Mouse (Mus musculus) erythroblast, embryonic 14.5 days (primary cell): ENCODE measurements around the gene Sox13. TPM values are rescaled to one million over a fixed set of nuclear protein-coding genes. Genes with fewer than 3 reads are reported as not detected.

ENCODE experiments used
- H3K27me3 ChIP-seq: 2 replicates; pipeline ENCODE4 v1.6.1; 2012; ENCODE audit warnings: inconsistent platforms; ENCODE audit not compliant: control insufficient read depth
- H3K36me3 ChIP-seq: 2 replicates; pipeline ENCODE4 v1.6.1; 2012; ENCODE audit warnings: mild to moderate bottlenecking, inconsistent platforms; ENCODE audit not compliant: control insufficient read depth
- H3K4me1 ChIP-seq: 2 replicates; pipeline ENCODE4 v1.6.1; 2012; ENCODE audit warnings: inconsistent platforms; ENCODE audit not compliant: control insufficient read depth
- H3K4me3 ChIP-seq: replicated peaks from 2 replicates; pipeline ENCODE3; 2012; ENCODE audit warnings: moderate library complexity, mild to moderate bottlenecking, inconsistent platforms
- H3K9me3 ChIP-seq: 2 replicates; pipeline ENCODE4 v1.6.1; 2012; ENCODE audit warnings: low read length, inconsistent platforms, mixed read lengths; ENCODE audit not compliant: control insufficient read depth
- GATA1 ChIP-seq: IDR thresholded peaks from 2 replicates; pipeline ENCODE4 v1.6.1; 2012; ENCODE audit warnings: low read length, inconsistent platforms, mixed read lengths
- TAL1 ChIP-seq: IDR thresholded peaks from 3 replicates; pipeline ENCODE4 v1.6.1; 2012; ENCODE audit warnings: low read length, inconsistent platforms, mixed read lengths
- polyA plus RNA-seq: library from polyadenylated mRNA; stranded (reverse); fragments of >175 nt; gene quantifications from 2 replicates; pipeline ENCODE4 v1.2.3, GENCODE M21; 2012

The Sox13 gene
- polyA plus RNA-seq, 1 experiment: 0.05 TPM

DNA sequence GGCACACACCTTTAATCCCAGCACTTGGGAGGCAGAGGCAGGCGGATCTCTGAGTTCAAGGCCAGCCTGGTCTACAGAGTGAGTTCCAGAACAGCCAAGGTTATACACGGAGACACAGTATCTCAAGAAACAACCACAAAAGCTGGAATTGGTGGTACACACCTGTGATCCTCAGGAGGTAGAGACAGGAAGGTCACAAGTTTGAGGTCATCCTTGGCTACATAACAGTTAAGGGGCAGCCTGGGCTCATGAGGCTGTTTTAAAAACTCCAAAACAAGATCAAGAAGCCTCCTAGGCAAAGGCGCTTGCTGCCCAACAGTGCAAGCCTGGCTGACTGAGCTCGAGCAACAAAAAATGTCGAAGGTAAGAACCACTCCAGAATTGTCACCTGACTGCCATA lies 27.5 kb downstream of the Sox13 start:
- Histone ChIP-seq H3K36me3 (no peaks in the 10 kb centered on the region; the same call in 1 of the 2 replicates), H3K4me1 (no peaks in the 10 kb centered on the region), H3K9me3 (no peaks in the 10 kb centered on the region), H3K4me3 (no peak overlapping the region), H3K27me3 (no peaks in the 10 kb centered on the region)
- TF ChIP-seq TAL1: no peak
- TF ChIP-seq GATA1: no peak

DNA sequence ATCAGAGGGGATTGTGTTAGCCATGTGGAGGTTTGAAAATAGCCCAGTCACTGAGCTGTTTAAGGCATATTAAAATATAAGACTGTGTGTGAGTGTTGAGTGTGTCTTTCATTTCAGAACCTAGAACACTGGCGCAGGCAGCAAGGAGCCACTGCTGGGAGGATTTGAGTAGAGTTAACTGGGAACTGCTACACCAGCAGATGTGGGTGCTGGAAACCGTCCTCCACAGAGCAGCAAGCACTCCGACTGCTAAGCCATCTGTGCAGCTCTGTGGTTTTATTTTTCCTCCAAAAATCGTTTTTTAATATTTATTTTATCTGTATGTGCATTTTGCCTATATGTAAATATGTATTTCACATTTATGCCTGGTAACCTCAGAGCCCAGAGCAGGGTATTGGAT lies 29.5 kb downstream of the Sox13 start:
- no peaks in the 10 kb centered on the region; the same call in 1 of the 2 replicates for H3K36me3 ChIP-seq
- TF ChIP-seq GATA1 (no peak), TAL1 (no peak)
- H3K4me3 ChIP-seq: no peak overlapping the region
- no peaks in the 10 kb centered on the region for H3K4me1 ChIP-seq
- H3K27me3 ChIP-seq: no peaks in the 10 kb centered on the region
- H3K9me3 ChIP-seq: no peaks in the 10 kb centered on the region

DNA sequence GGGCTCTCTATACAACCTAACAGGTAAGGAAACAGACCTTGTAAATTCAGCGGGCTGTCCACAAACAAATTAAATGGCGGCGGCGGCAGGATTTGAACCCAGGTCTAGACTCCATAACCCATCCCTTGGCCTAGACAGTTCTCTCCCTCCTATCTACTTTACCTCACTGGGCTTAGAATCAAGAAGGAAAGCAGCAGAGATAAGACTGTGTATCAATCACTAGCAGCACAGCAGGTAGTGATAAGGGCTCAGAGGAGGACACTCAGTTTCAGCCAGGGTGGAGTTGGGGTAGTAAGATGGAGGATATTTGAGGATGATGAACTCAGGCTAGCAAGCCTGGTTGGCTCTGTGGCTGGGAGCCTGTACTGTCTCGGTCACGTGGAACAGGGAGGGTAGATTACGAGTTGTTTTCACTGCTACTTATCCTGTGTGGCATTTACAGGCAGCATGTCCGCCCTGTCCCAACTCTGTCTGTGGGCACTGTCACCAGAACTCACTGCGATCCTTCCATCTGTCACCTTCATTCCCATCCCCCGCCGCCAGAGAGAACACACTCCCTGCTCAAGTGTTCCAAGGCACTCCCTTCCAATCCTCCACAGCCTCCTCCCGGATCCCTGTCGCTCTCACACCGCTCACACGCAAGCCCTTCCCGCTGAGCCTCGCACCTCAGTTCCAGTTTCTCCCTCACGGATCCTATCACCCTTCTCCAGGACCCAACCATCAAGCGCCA lies 36.5 kb downstream of the Sox13 start:
- no peaks in the 10 kb centered on the region for H3K9me3 ChIP-seq
- peaks cover 13% of the 10 kb centered on the region for H3K4me1 ChIP-seq
- no peak overlapping the region for H3K4me3 ChIP-seq
- TF ChIP-seq GATA1 (no peak), TAL1 (no peak)
- no peaks in the 10 kb centered on the region for H3K27me3 ChIP-seq
- H3K36me3 ChIP-seq: peaks cover 12% of the 10 kb centered on the region; the same call in 1 of the 2 replicates

DNA sequence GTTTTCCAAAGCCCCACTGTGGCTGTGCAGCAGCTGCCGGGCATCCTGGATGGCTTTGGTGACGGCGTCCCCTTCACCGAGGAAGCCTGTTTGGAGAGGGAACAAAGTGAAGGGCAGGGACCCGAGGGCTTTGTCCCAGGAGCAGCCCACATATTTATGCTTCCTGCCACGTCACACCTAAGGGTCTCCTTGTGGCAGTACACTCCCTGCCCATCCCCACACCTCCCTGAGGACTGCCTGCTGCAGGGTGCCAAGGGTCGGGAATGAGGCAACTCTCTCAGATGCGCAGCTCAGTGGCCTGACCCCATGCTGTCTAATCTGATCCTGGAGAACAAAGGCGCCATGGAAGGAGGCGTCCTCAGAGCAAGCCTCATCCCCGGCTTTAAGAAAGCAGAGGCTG lies 38.0 kb downstream of the Sox13 start:
- Histone ChIP-seq H3K27me3 (no peaks in the 10 kb centered on the region), H3K4me1 (peaks cover 13% of the 10 kb centered on the region), H3K4me3 (no peak overlapping the region), H3K36me3 (peaks cover 12% of the 10 kb centered on the region; the same call in 1 of the 2 replicates), H3K9me3 (no peaks in the 10 kb centered on the region)
- TF ChIP-seq TAL1: no peak
- TF ChIP-seq GATA1: no peak

DNA sequence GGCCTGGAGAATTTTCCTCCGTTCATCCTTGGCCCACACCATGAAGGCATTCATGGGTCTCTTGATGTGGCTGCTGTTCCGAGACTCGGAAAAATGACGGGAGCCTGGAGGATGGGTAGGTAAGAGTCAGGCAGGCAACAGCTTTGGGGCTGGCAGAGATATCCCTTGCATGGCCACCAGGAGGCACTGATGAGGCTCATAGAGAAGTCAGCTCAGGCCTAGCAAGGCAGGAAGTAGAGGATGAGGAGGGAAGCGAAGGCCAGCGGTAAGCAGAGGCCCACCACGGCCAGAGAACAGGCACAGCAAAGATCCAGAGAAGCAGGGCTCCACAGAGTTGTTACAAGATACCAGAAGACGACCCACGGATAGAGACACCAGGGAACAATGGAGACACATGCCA lies 38.7 kb downstream of the Sox13 start:
- H3K4me1 ChIP-seq: peaks cover 13% of the 10 kb centered on the region
- H3K36me3 ChIP-seq: peaks cover 12% of the 10 kb centered on the region; the same call in 1 of the 2 replicates
- H3K27me3 ChIP-seq: no peaks in the 10 kb centered on the region
- H3K9me3 ChIP-seq: no peaks in the 10 kb centered on the region
- no peak overlapping the region for H3K4me3 ChIP-seq
- TF ChIP-seq GATA1 (no peak), TAL1 (no peak)

DNA sequence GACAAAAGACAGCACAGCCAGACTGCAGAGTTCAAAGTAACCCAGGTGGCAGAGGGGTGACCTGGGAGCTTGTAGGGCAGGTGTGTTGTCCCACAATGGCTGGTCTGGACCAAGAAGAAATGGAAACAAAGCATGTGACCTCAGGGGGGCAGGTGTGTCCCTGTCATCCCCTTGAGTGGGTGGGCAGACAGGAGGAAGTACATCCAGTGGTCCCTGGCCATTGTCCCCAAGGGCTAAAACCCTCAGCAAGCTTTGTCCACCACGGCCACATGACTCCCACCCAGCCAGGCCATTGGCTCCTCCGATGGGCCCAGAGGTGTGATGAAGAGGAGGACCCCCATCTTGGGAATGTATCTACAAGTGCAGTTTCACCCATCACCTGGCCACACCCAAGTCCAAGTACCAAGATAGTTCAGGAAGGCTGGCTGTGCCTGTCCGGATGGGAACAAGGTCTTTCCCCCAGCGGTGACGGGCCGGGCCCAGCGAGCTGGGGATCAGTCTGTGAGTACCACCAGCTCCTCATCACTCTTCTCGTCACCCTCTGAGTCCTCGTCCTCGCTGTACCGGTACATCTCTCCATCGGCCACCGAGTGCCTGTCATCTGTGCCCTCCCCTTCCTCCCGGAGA lies 40.9 kb downstream of the Sox13 start:
- peaks cover 9% of the 10 kb centered on the region; the same call in 1 of the 2 replicates for H3K36me3 ChIP-seq
- TF ChIP-seq GATA1 (no peak), TAL1 (no peak)
- H3K4me3 ChIP-seq: no peak overlapping the region

DNA sequence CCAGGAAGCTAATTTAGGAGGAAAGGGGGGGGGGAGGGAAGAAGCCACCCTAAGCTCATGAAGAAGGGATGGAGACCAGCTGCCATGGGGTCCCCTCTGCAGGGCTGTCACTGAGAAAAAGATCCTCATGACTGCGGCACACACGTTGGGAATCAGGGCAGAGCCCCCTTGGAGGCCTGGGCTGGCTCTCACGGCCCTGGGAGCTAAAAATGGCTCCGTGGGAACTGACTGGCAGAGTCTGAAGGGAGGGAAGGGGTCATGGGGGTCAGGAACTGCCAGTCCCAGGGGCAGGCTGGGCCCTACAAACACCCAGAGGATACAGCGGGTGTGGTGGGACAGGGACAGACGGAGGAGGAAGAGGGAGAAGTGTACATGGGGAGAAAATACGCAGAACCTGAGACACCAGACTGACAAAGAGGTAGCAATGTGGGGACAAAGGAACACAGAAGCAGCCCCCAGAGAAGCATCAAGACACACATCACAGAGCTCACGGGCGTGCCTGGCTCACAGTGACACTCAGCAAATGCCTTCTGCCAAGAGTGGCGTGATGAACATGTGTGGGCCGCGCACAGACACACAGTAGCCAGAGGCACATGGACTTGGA lies 41.5 kb downstream of the Sox13 start:
- Histone ChIP-seq H3K9me3 (no peaks in the 10 kb centered on the region), H3K27me3 (no peaks in the 10 kb centered on the region), H3K4me3 (no peak overlapping the region), H3K36me3 (peaks cover 9% of the 10 kb centered on the region; the same call in 1 of the 2 replicates), H3K4me1 (peaks cover 10% of the 10 kb centered on the region)
- TF ChIP-seq TAL1 (no peak), GATA1 (no peak)

More for the DNA sequence above, 40.9 kb downstream of the Sox13 start:
- Histone ChIP-seq H3K9me3 (no peaks in the 10 kb centered on the region), H3K27me3 (no peaks in the 10 kb centered on the region), H3K4me1 (peaks cover 13% of the 10 kb centered on the region)

DNA sequence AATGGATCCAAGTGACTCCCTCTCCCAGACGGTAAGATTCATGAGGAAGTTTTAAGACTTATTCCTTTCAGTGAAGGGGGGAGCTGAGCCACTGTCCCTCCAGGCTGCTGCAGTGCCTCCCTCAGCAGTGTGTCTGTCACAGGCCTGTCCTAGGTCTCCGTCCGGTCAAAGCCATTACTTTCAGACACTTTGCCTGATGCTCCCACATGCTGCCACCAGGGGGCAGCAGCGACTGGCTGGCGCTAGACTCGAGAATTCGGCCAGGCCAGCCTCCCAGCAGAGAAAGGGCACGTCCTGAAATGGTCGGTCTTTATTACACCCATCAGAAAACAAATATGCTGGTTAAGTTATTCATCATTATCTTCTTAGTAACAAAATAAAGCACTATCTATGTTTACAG lies 42.2 kb downstream of the Sox13 start:
- Histone ChIP-seq H3K4me3 (no peak overlapping the region), H3K27me3 (no peaks in the 10 kb centered on the region), H3K36me3 (peaks cover 9% of the 10 kb centered on the region; the same call in 1 of the 2 replicates), H3K9me3 (no peaks in the 10 kb centered on the region), H3K4me1 (peaks cover 5% of the 10 kb centered on the region)
- TF ChIP-seq GATA1 (no peak), TAL1 (no peak)

DNA sequence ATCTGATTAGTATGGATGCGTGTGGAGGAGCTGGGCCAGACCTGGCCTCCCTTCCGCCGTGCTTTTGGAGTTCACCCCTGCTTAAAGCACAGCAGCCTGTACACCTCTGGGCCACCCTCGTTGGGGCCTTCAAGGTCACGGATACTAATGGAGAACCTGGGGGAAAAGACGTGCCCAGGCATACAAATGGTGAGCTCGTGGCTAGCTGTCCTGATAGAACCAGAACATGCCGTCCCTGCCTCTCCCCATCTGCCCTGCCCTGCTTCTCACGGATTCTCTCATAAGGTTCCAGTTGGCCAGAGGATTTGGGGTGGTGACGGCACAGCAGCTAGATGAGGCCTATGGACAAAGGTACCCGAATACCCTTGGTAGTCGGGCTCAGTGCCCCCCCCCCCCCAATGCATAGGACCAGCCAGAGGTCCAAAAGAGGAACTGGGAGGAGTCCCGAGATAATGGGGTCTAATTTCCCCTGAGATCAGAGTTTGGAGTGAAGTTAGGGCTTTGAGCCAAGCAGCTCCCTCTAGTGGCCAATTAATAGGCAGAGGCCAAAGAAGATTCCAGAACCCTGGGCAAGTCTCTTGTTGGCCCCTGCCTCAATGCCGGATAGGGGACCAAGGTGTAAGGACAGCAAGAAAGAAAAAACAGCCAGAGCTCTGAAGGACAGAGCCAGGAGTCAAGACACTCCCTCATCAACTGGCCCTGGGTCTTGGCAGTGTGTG lies 43.7 kb downstream of the Sox13 start:
- H3K27me3 ChIP-seq: no peaks in the 10 kb centered on the region
- TF ChIP-seq TAL1 (no peak), GATA1 (no peak)
- no peak overlapping the region for H3K4me3 ChIP-seq
- H3K4me1 ChIP-seq: peaks cover under 1% of the 10 kb centered on the region; the same call in 1 of the 2 replicates
- no peaks in the 10 kb centered on the region for H3K9me3 ChIP-seq
- peaks cover 5% of the 10 kb centered on the region; the same call in 1 of the 2 replicates for H3K36me3 ChIP-seq
